In the genomic region with DNA sequence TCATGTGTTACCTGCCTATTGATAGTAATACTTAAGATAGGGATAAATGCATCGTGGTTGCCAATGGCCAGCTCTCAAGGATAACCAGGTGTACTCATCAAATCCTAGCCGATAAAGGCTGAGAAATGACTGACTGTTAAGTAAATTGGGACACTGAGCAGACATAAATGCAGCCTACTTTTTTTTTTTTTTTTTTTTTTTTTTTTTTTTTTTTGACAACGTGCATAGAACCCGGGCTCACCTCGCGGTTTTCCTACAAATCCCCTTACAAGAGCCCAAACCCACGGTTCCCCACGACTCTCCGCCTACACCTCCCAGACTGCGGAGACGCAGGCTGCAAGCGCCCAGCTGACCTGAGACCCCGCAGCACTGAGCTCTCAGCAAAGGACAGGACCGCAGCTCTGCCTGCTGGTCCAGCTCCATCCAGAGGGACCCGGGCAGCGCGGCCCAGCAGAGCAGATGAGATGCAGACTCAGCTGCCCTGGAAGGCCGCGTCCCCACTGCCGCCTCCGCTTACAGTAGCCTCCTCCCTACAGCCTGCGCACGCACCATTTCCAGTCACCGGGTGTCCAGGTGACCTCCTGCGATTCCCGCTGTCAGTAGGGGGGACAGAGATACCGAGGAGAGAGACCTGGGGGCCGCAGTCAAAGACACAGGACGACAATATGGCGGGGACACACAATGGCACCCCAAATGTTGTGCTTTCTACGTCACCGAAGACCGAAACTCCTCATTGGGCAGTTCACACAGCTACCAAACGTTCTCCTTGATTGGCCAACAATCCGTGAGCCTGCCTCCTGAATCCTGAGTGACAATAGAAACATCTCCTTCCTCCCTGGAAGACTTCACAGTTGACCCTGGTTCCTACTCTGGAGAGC, we compare ENCODE assay signal across 7 mouse cellular contexts. TPM values are rescaled to one million over a fixed set of nuclear protein-coding genes. Genes with fewer than 3 reads are reported as not detected.
DNase-seq lines count a peak whose midpoint lies in the region; ATAC-seq lines count a peak whose summit lies in the region.

TSS of gene Zfp799 (minus strand) at position 722 of the 878 bp plus-strand sequence.

- peak within 1 kb of the TSS; percentile 87 for H3K4me3 ChIP-seq in intestine, embryonic 14.5 days (ENCODE audit: low read depth, low read length)

- peak within 1 kb of the TSS; percentile 93 for H3K9ac ChIP-seq in intestine, embryonic 14.5 days (ENCODE audit: low read length)

- peak; percentile 86 for DNase-seq in adrenal gland, adult 2 months
- DNase-seq in embryo, embryonic 11 days = peak; percentile 92
- peak; percentile 70 for DNase-seq in gastrocnemius, postnatal 25 days
- peak; percentile 93 for DNase-seq in intestine, embryonic 14.5 days (ENCODE audit: low spot score)
- DNase-seq in left cerebral cortex, postnatal 14 days (ENCODE audit: low spot score in 2 of 2) = peak; percentile 84 to 94
- DNase-seq in mesoderm, embryonic 11.5 days (ENCODE audit: low read depth, low spot score) = peak; percentile 91
- DNase-seq in right cerebral cortex, postnatal 36 days (ENCODE audit: low spot score in 2 of 2) = peak; percentile 78 to 86

- peaks cover 20% of the 10 kb centered on the region for H3K36me3 ChIP-seq in intestine, embryonic 14.5 days (ENCODE audit: control insufficient read depth, insufficient read depth, low read length)

- peaks cover 7% of the 10 kb centered on the region; the same call in 1 of the 2 replicates for H3K4me1 ChIP-seq in intestine, embryonic 14.5 days (replicated peaks; ENCODE audit: control insufficient read depth, insufficient read depth, low read length)

- H3K27me3 ChIP-seq in intestine, embryonic 14.5 days (replicated peaks; ENCODE audit: control insufficient read depth, insufficient read depth, low read length) = no peaks in the 10 kb centered on the region

- H3K9me3 ChIP-seq in intestine, embryonic 14.5 days (ENCODE audit: control insufficient read depth, low read length) = no peaks in the 10 kb centered on the region

- intact Hi-C loops in left cerebral cortex, postnatal 14 days (cut with DNase I) = loop anchor here (5.0 kb wide), 1 partner anchor 57 kb away; no protein-coding TSS in a partner anchor

- H3K27ac ChIP-seq in intestine, embryonic 14.5 days (ENCODE audit: low read depth) = peak within 1 kb of the TSS; percentile 77

- 1% methylated on average over 35 of the region's 35 CpGs for WGBS in intestine, embryonic 14.5 days

- ATAC-seq in intestine, embryonic 14.5 days (replicated peaks; ENCODE audit: low FRiP score, low TSS enrichment, low read depth) = peak; percentile 97

- H3K4me2 ChIP-seq in intestine, embryonic 14.5 days (ENCODE audit: low read length) = peak within 1 kb of the TSS; percentile 94

RNA-seq across cellular contexts. Expression of gene Zfp799, which starts in this region (rescaled TPM):
- total RNA-seq in adrenal gland, adult 2 months (2021) = 10 to 100 TPM in 1 of 2 experiments, 1 to 10 TPM in 1; 8.9 to 13.5 TPM
- polyA plus RNA-seq in adrenal gland, adult 2 months (2012; rRNA removed) = 1.6 and 3.9 TPM in 2 replicates
- total RNA-seq in gastrocnemius, postnatal 25 days (2021) = 1 to 10 TPM; 5.3 to 5.4 TPM
- 14.2 and 16.9 TPM in 2 replicates for polyA plus RNA-seq in intestine, embryonic 14.5 days (2014; fragmentation: Nextera tagmentation; extraction: Ambion mirVana)
- total RNA-seq in left cerebral cortex, postnatal 14 days (2021) = 10 to 100 TPM; 21.5 to 22.4 TPM

Comparison
In these comparisons a context has a peak if more than half of its experiments do, and no peak if none do; other contexts are left out.
1. Peak in every context shown above with its lines: DNase-seq, ATAC-seq, H3K4me3 ChIP-seq and H3K27ac ChIP-seq.